Mouse (Mus musculus) embryonic facial prominence, embryonic 12.5 days (tissue): Measurements from ENCODE around the gene Sfswap. TPM values are rescaled to one million over a fixed set of nuclear protein-coding genes. Genes with fewer than 3 reads are reported as not detected.
A peak's percentile ranks its signal among the peaks of the same experiment; 100 is the strongest.

Experiments used
- ATAC-seq: fragments of 200-750 bp; cut with Nextera tagmentation; 2 replicates; pipeline ENCODE4 v1.8.0; 2017; ENCODE audit not compliant: insufficient number of reproducible peaks, insufficient read depth, low FRiP score, low TSS enrichment
- H3K27ac ChIP-seq: fragments of 300-500 bp; sonication (generic); 2 replicates; pipeline ENCODE4 v1.5.1; 2016; ENCODE audit warnings: mild to moderate bottlenecking
- H3K27me3 ChIP-seq: fragments of 300-500 bp; sonication (generic); 2 replicates; pipeline ENCODE4 v1.6.1; 2016; ENCODE audit warnings: mild to moderate bottlenecking, moderate library complexity
- H3K36me3 ChIP-seq: fragments of 300-500 bp; sonication (generic); 2 replicates; pipeline ENCODE4 v1.6.1; 2016; ENCODE audit warnings: mild to moderate bottlenecking
- H3K4me1 ChIP-seq: fragments of 300-500 bp; sonication (generic); 2 replicates; pipeline ENCODE4 v1.6.1; 2016
- H3K4me2 ChIP-seq: fragments of 300-500 bp; sonication (generic); replicated peaks from 2 replicates; pipeline ENCODE4 v1.6.1; 2016; ENCODE audit warnings: mild to moderate bottlenecking, moderate library complexity
- H3K4me3 ChIP-seq: fragments of 300-500 bp; sonication (generic); 2 replicates; pipeline ENCODE4 v1.5.1; 2016; ENCODE audit warnings: mild to moderate bottlenecking
- H3K9ac ChIP-seq: fragments of 300-500 bp; sonication (generic); 2 replicates; pipeline ENCODE4 v1.6.1; 2016; ENCODE audit warnings: mild to moderate bottlenecking, moderate library complexity
- H3K9me3 ChIP-seq: fragments of 300-500 bp; sonication (generic); 2 replicates; pipeline ENCODE4 v1.6.1; 2016; ENCODE audit warnings: mild to moderate bottlenecking, moderate library complexity
- WGBS: fragments of 180-500 bp; shearing (Covaris S2); methylation state at CpG from one replicate; pipeline ENCODE4 v1.1.7; 2016; 5-methylcytosine and 5-hydroxymethylcytosine counted together
- polyA plus RNA-seq: library from polyadenylated mRNA; unstranded; fragments of >200 nt; fragmentation: Nextera tagmentation; extraction: Ambion mirVana; gene quantifications from 2 replicates; pipeline ENCODE4 v1.2.1, GENCODE M21; 2016

Gene Sfswap
- polyA plus RNA-seq, 1 experiment from 2014 or later = 68.1 TPM

DNA sequence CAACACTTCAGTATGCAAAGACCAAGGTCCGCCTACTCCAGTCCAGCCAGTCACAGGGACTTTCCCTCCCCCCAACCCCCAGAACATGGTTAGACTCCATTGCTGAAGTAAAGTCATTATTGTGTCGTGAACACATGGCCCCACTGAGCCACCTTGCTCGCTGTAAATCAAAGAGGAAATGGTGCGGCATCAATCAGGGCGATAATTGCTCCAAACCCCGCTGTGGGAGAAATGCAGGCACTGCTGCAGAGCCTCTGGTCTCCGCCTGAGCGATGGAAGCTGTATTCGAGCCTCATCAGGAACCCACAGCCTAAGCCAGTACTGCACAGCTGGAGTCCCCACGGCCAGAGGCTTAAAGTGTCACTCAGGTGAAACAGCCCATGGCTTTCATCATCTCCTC is 11.1 kb upstream of the Sfswap start:
- Histone ChIP-seq H3K4me2 (no peak overlapping the region), H3K27ac (no peak overlapping the region), H3K4me3 (no peak overlapping the region), H3K9ac (no peak overlapping the region), H3K27me3 (no peaks in the 10 kb centered on the region; the same call in 1 of the 2 replicates), H3K36me3 (no peaks in the 10 kb centered on the region), H3K9me3 (no peaks in the 10 kb centered on the region), H3K4me1 (no peaks in the 10 kb centered on the region)
- ATAC-seq = no peak
- WGBS = 34% methylated on average over 10 of the region's 10 CpGs

DNA sequence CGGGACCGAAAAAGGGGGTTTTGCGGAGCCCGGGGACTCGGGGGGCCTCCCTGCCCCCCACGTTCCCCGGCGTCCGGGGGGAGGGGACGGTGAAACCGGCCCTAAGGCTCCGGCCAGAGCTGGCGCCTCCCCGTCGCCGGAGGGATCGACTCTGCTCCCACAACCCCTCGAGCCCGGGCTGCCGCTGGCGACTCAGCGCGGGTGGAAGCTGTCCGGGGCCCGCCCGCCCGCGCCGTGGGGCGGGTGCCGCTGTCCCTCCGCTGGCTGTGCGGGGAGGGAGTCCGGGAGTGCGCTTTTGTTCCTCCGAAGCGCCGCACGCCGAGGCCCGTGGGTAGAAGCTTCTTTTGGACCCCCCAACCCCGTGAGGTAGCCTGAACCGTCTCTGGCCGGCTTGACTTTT is 650 bp downstream of the Sfswap start:
- Histone ChIP-seq H3K36me3 (peaks cover 26% of the 10 kb centered on the region), H3K9ac (peak overlapping the region; percentile 99), H3K4me1 (peaks cover 11% of the 10 kb centered on the region), H3K9me3 (no peaks in the 10 kb centered on the region), H3K4me2 (peak overlapping the region; percentile 93), H3K27me3 (no peaks in the 10 kb centered on the region), H3K27ac (no peak overlapping the region), H3K4me3 (peak overlapping the region; percentile 97)
- ATAC-seq = 0 out of 2 replicates have a peak, but pooled peaks have one; percentile 28
- WGBS = under 1% methylated on average over 44 of the region's 44 CpGs

GRCm38 (mm10) chr5:129506886-129507285 is 5.9 kb downstream of the Sfswap start:
- no peak overlapping the region for H3K27ac ChIP-seq
- no peaks in the 10 kb centered on the region for H3K9me3 ChIP-seq
- H3K9ac ChIP-seq = no peak overlapping the region
- no peaks in the 10 kb centered on the region for H3K27me3 ChIP-seq
- H3K4me3 ChIP-seq = no peak overlapping the region
- ATAC-seq = no peak
- H3K36me3 ChIP-seq = peaks cover 69% of the 10 kb centered on the region
- H3K4me1 ChIP-seq = peaks cover 11% of the 10 kb centered on the region
- 89% methylated on average over 4 of the region's 4 CpGs for WGBS
- no peak overlapping the region for H3K4me2 ChIP-seq

- Histone ChIP-seq H3K27ac (no peak overlapping the region), H3K27me3 (no peaks in the 10 kb centered on the region), H3K4me1 (no peaks in the 10 kb centered on the region), H3K4me2 (no peak overlapping the region), H3K9me3 (no peaks in the 10 kb centered on the region), H3K9ac (no peak overlapping the region), H3K36me3 (peaks cover 86% of the 10 kb centered on the region), H3K4me3 (no peak overlapping the region)
- WGBS = 91% methylated on average over 4 of the region's 4 CpGs
- ATAC-seq = no peak
Observed at GRCm38 (mm10) chr5:129518180-129518579, 17.2 kb downstream of the Sfswap start.

DNA sequence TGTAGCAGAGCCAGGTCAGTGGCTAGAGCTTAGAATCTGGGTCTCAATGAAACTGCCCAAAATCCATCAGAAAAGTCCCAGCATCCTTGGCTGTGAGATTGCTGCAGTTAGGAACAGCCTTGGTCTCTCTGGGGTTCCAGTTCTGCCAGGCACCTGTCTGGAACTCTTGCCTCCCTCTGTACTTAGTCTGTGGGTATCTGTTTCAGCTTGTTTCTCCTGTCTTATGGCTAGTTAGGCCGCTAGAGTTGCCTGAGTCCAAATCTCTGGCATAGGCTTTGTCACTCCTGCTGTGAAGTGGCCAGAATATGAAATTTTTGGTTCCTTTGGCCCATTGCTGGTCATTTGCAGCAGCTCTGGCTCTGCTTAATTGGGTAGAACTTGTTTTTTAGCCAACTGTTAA is 17.8 kb downstream of the Sfswap start:
- Histone ChIP-seq H3K27ac (no peak overlapping the region), H3K4me2 (no peak overlapping the region), H3K9ac (no peak overlapping the region), H3K9me3 (no peaks in the 10 kb centered on the region), H3K4me1 (no peaks in the 10 kb centered on the region), H3K4me3 (no peak overlapping the region), H3K27me3 (no peaks in the 10 kb centered on the region), H3K36me3 (peaks cover 86% of the 10 kb centered on the region)
- WGBS = 90% methylated on average over 1 of the region's 1 CpGs
- ATAC-seq = no peak

DNA sequence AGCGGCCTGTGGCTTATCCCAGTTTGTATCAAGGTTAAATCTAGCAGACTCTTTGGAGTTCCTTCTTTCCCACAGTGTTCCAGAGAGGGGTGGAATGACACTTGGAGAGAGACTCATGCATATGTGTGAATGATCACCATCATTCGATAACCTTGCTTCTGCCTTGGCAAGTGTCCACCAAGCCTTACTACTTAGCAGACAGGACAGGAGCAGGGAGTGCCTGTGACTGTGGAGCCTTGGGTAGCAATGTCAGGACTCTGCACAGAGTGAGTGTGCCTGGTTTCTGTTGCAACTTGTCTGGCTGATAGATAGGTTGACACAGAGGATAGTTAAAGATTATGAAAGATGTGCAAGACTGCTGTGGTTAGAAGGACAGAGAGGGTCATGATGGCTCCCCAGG is 18.6 kb downstream of the Sfswap start:
- Histone ChIP-seq H3K27me3 (no peaks in the 10 kb centered on the region), H3K36me3 (peaks cover 85% of the 10 kb centered on the region), H3K9ac (no peak overlapping the region), H3K4me2 (no peak overlapping the region), H3K4me3 (no peak overlapping the region), H3K9me3 (no peaks in the 10 kb centered on the region), H3K27ac (no peak overlapping the region), H3K4me1 (no peaks in the 10 kb centered on the region)
- no peak for ATAC-seq
- WGBS = 96% methylated on average over 2 of the region's 2 CpGs

DNA sequence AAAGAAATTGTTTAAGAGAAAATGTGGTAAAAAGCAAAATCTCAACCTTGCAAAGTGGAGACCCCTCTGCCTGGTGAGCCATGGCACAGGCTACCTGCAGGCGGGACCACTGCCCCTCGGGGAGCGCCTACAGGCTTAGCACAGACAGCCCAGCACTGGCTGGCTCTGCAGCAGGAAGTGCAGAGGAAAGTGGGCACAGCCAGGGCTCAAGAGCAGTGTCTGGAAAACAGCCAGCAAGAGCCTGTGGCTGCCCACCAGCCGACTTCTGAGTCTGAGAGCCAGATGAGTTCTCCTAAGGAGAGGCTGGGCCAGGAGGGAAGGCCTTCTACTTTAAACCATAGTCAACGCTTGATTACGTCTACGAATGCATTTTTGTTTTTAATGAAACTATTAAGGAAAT is 20.5 kb downstream of the Sfswap start:
- Histone ChIP-seq H3K9me3 (no peaks in the 10 kb centered on the region), H3K27me3 (no peaks in the 10 kb centered on the region), H3K4me2 (no peak overlapping the region), H3K4me1 (no peaks in the 10 kb centered on the region), H3K27ac (no peak overlapping the region), H3K36me3 (peaks cover 79% of the 10 kb centered on the region), H3K9ac (no peak overlapping the region), H3K4me3 (no peak overlapping the region)
- WGBS = 95% methylated on average over 7 of the region's 7 CpGs
- no peak for ATAC-seq

DNA sequence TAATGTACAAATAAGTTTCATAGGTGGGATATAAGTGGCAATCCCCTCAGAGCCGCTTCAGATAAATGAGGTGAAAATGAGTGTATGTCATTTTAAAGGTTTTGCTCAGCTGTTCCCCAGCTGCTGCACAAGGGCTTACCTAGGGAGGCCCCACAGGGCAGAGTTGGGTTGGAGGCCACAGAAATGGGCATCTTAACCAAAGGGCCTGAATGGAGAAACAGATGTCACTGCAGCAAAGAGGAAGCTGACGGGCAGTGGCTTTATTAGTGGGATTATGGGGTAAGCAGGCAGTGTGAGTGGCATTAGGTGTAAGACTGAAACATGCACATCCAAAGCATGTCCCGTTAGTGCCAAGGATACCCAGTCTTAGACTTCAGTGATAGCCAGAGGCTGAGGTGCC is 20.9 kb downstream of the Sfswap start:
- ATAC-seq = no peak
- Histone ChIP-seq H3K9ac (no peak overlapping the region), H3K27ac (no peak overlapping the region), H3K4me2 (no peak overlapping the region), H3K36me3 (peaks cover 79% of the 10 kb centered on the region), H3K9me3 (no peaks in the 10 kb centered on the region), H3K4me3 (no peak overlapping the region), H3K4me1 (no peaks in the 10 kb centered on the region), H3K27me3 (no peaks in the 10 kb centered on the region)
- WGBS = 92% methylated on average over 3 of the region's 3 CpGs

- no peak overlapping the region for H3K4me3 ChIP-seq
- H3K4me1 ChIP-seq = no peaks in the 10 kb centered on the region
- H3K4me2 ChIP-seq = no peak overlapping the region
- no peaks in the 10 kb centered on the region for H3K27me3 ChIP-seq
- no peak overlapping the region for H3K9ac ChIP-seq
- WGBS = 89% methylated on average over 3 of the region's 3 CpGs
- peaks cover 78% of the 10 kb centered on the region for H3K36me3 ChIP-seq
- no peaks in the 10 kb centered on the region for H3K9me3 ChIP-seq
- H3K27ac ChIP-seq = no peak overlapping the region
- no peak for ATAC-seq
Observed at GRCm38 (mm10) chr5:129523166-129523565, 22.1 kb downstream of the Sfswap start.

DNA sequence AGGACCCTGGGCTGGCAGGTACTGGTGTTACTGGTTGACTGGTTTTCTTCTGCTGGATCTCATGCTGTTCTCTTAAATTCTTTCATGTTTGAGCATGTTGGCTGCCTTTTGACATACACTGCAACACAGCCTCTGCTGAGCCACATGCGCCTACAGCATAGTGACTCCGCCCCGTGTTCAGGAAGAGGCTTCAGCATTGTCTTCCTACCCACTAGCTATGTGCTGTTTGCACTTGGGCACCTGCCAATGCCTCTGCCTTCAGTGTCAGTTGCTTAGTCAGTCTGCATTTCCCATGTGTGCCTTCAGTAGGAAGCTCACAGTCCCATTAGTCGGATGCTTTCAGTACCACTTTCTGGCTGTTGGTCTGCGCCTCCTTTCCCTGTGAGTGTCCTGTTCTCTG is 23.7 kb downstream of the Sfswap start:
- no peak overlapping the region for H3K4me3 ChIP-seq
- peaks cover 66% of the 10 kb centered on the region for H3K36me3 ChIP-seq
- no peak for ATAC-seq
- WGBS = 93% methylated on average over 5 of the region's 5 CpGs
- no peak overlapping the region for H3K9ac ChIP-seq
- H3K27me3 ChIP-seq = no peaks in the 10 kb centered on the region
- no peaks in the 10 kb centered on the region for H3K4me1 ChIP-seq
- no peak overlapping the region for H3K27ac ChIP-seq
- no peaks in the 10 kb centered on the region for H3K9me3 ChIP-seq
- H3K4me2 ChIP-seq = no peak overlapping the region

- ATAC-seq = no peak
- no peak overlapping the region for H3K27ac ChIP-seq
- no peaks in the 10 kb centered on the region for H3K27me3 ChIP-seq
- peaks cover 63% of the 10 kb centered on the region for H3K36me3 ChIP-seq
- WGBS = 88% methylated on average over 5 of the region's 5 CpGs
- H3K9me3 ChIP-seq = no peaks in the 10 kb centered on the region
- H3K4me1 ChIP-seq = no peaks in the 10 kb centered on the region
- no peak overlapping the region for H3K9ac ChIP-seq
- H3K4me3 ChIP-seq = no peak overlapping the region
- no peak overlapping the region for H3K4me2 ChIP-seq
Observed at GRCm38 (mm10) chr5:129527162-129527561, 26.1 kb downstream of the Sfswap start.

GRCm38 (mm10) chr5:129529571-129529970 is 28.6 kb downstream of the Sfswap start:
- Histone ChIP-seq H3K27ac (no peak overlapping the region), H3K4me3 (no peak overlapping the region), H3K9me3 (no peaks in the 10 kb centered on the region), H3K36me3 (peaks cover 58% of the 10 kb centered on the region), H3K4me1 (no peaks in the 10 kb centered on the region), H3K27me3 (no peaks in the 10 kb centered on the region), H3K4me2 (no peak overlapping the region), H3K9ac (no peak overlapping the region)
- ATAC-seq = no peak
- WGBS = 91% methylated on average over 1 of the region's 1 CpGs

DNA sequence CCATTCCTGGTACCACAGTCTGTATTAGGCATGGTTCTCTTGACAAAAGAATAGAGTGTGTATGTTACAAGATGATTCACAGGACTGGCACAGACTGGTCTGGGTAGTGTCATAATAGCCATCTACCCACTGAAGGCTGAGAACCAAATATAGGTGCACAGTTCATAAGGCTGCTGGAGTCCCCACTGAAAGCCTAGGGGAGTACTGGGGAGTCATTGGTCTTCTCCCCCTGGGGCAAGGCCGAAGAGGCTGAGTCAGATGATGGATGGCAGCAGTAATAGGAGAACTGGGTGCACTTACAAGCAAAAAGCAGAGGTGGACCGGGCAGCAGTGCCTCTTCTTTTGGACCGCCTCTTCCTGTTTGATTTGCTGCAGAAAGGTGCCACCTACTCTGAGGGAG is 32.7 kb downstream of the Sfswap start:
- no peaks in the 10 kb centered on the region for H3K27me3 ChIP-seq
- 87% methylated on average over 3 of the region's 3 CpGs for WGBS
- no peak for ATAC-seq
- H3K9ac ChIP-seq = no peak overlapping the region
- no peaks in the 10 kb centered on the region for H3K4me1 ChIP-seq
- H3K4me3 ChIP-seq = no peak overlapping the region
- H3K4me2 ChIP-seq = no peak overlapping the region
- peaks cover 54% of the 10 kb centered on the region for H3K36me3 ChIP-seq
- no peak overlapping the region for H3K27ac ChIP-seq
- H3K9me3 ChIP-seq = no peaks in the 10 kb centered on the region
